Mouse (Mus musculus) cerebellum, postnatal 36 days (tissue): Measurements from ENCODE around the gene Yeats2.

Source experiments
- DNase-seq, 2 experiments: peaks; one replicate each; pipeline ENCODE4 v3.0.0; 2021 to 2022; ENCODE audit warnings: mixed read lengths in 2 of 2

The Yeats2 gene

GRCm38 (mm10) chr16:20192043-20192442, 51.2 kb downstream of the Yeats2 start:
- DNase-seq = no peak

- peak in 1 of 2 experiments; percentile 7 for DNase-seq
Measured at GRCm38 (mm10) chr16:20195546-20195945, 54.7 kb downstream of the Yeats2 start.

DNA sequence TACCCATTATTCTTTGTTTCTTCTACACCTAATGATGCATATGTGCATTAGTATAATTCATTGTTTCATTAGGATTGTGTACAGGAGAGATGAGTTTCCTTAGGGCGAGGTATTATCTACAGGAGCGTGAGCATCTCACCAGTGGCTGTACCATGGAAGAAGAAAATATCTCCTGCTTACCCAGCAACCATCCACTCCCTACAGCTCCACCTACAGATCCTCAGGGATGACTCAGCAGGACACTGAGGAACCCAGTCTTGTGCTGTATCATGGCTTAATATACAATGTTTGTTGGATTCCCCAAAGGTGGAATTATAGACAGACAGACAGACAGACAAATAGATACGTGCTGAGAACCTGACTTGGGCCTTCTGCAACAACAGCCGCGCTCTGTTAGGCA, 56.1 kb downstream of the Yeats2 start:
- no peak for DNase-seq

DNA sequence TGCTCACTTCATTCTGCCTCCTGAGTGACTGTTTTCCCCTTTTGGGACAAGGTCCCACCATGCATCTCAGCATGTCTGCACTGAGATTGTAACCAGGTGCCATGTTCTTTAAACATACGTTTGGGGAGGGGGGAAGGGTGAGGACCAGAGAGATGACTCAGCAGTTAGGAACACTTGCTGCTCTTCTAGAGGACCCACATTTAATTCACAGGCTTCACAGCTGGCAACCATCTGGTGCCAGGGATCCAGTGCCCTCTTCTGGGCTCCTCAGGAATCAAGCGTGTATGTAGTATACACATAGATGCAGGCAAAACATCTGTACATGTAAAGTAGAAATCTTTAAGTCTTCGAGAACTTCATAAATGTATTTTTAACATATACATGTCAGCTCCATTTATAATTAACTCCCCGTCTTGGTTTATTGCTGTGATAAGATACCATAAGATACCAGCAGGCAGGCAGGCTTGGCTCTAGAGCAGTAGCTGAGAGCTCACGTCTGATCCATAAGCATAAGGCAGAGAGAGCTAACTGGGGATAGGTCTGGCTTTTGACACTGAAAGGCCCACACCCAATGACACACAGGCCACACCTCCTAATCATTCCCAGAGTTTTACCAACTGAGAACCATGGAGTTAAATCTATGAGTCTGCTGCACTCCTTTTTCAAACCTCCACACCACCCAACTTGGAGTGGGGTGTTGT, 58.8 kb downstream of the Yeats2 start:
- DNase-seq = no peak

DNA sequence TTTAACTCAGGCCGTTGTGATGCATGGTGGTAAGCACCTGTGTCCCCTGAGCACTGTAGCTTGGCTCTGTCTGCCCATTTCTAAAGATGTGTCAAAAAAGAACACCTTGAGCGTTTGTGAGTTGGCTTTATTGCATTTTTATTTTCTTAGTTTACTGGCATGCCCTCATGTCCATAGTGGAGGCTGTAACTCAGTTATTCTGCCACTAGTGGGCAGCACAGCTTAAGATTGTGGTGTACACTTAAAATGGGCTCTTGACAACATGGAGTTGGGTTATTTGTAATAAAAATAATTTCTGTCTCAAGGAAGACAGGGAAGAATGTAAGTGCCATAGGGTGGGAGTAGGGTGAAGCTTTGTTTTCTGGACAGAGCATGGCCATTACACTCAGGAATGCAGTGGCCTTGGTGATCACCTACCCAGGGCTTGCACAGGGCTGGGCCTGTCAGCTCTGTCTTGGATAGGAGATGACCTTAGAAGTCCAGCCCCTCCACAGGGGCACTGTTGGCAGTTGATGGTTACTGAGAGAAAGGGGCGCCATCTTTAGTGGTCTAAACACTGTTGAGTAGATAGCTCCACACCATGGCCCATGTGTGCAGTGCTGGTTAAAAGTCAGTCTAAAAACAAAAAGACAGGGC, 72.8 kb downstream of the Yeats2 start:
- DNase-seq = peak; percentile 57 to 66

DNA sequence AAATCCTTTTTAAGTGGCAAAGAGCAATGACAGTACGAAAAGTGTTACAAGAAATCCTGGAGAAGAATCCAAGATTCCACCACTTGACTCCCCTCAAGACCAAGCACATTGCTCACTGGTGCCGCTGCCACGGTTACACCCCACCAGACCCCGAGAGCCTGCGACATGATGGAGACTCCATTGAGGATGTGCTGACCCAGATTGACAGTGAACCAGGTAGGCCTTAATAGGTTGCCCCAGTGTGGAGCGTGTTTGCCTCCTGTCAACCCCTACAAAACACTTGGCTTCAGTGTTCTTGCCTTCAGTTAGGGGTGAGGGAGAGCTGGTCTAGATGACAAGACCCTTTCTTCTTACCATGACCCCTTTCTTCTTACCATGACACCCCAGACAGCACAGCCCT, 81.9 kb downstream of the Yeats2 start:
- no peak for DNase-seq

DNA sequence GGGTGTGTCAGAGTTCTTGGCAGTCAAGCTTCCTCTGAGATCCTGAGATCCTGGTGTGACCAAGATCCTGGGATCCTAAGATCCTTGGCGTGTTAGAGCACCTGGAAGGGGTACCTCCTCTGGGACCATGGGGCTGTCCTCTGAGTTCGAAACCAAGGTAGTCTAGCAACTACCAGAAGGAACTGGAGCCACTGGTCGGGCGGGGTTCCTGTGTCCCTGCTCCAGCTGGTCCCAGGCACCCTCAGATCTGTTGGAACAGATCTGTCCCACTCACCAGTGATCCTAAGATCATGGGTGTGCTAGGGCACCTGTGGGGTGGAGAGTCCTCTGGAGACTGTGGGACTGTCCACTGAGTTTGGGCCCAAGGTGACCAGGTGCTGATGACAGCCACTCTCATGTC, 85.8 kb downstream of the Yeats2 start:
- DNase-seq = no peak

DNA sequence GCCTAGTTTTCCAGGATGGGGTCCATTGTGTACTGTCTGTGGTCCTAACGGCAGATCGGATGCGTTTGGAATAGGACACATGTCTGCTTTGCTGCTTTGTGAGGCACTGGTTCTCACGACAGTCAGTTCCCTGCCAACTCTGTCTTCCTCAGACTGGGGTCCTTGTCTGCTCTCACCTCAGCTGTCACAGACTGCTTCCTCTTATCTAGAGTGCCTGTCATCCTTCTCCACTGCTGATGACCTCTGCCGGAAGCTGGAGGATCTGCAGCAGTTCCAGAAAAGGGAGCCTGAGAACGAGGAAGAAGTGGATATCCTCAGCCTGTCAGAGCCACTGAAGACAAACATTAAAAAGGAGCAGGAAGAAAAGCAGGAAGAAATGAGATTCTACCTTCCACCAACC, 86.6 kb downstream of the Yeats2 start:
- no peak for DNase-seq

GRCm38 (mm10) chr16:20228167-20228566, 87.3 kb downstream of the Yeats2 start:
- no peak for DNase-seq

DNA sequence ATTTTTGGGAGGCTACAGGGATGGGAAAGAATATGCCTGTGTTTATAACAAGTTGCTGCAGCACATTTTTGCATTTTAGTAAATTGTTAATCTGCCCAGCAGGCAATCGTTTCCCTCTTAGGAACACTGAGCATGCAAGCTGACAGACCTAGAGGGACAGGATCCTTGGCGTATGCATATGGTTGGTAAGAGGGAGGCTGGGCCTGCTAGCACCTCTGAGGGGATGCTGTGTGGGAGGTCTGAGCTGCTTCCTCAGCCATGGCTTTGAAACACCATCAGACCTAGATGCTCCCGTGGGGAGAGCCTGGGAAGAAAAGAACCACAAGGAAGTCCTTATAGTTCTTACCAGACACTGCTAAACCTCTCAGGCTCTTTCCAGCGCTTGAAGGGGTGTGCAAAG, 93.5 kb downstream of the Yeats2 start:
- no peak for DNase-seq

GRCm38 (mm10) chr16:20237426-20237825, 96.6 kb downstream of the Yeats2 start:
- peak; percentile 39 to 45 for DNase-seq

GRCm38 (mm10) chr16:20238646-20239045, 97.8 kb downstream of the Yeats2 start:
- DNase-seq = no peak

DNA sequence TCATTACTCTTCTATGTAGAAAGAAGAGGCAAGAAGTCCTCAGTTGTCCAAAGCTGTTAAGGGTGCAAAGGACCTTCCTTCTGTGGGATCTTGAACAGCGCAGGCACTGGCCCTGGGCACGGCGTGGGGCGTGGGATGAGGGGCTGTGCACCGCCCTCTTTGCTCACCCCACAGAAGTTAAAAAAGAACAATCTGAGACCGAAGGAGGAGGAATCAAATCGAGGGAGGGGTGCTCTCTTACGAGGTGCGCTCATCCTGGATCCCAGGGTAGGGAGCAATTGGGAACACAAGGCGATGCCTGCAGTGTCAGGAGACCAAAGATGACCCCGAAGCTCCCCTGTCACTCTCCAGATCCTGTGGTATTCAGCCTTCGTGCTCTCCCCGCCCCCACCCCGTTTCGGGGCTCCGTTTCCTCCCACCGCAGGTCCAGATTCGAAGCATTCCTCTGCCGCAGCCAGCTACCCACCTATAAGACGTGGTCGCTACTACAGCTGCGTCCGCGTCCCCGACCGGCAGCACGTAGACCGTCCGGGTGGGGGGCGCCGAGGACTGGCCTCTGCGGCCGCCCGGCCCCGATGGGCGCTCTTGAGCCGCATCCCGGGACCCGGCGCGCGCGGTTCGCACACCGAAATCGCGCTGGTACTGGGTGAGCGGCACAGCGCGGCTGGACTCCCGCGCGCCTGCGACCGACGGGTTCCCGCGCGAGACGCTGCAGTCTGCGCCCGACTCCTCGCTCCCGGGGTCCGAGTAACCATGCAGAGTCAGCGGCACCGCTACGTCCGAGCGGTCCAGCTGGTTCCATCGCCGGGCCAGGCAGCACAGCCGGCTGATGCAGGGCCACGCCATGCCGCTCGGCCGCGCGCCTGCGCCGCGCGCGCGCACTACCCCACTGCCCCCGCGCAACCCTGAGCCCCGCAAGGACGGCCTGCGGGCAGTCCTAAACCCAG, 99.9 kb downstream of the Yeats2 start, which contains the start of gene Map6d1:
TSS of gene Map6d1 (minus strand) at position 891 of the 947 bp plus-strand sequence.
- DNase-seq = peak; percentile 75 to 79

GRCm38 (mm10) chr16:20247103-20247502, 106.2 kb downstream of the Yeats2 start:
- no peak for DNase-seq

GRCm38 (mm10) chr16:20248442-20249174, 107.7 kb downstream of the Yeats2 start:
- DNase-seq = no peak

DNA sequence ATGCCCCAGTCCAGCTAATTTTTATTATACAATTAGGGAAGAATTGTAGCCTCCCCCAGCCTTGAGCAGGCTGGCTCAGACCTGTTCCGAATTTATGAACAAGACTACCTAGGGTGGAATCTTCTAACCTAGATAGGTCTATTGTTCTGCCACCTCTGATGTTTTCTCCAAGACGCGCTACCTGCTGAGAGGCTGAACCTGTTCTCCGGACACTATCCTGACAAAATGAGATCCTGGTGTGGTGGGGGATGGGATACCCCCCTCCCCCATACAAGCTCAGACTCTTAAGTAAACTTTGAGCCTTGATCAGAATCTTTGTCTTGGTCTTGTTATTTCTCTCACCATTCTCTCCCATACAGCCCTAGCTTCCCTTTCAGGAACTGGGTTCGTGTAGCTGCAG, 117.1 kb downstream of the Yeats2 start:
- no peak for DNase-seq

- DNase-seq = no peak
Measured at GRCm38 (mm10) chr16:20265089-20265488, 124.2 kb downstream of the Yeats2 start.

GRCm38 (mm10) chr16:20271339-20271738, 130.5 kb downstream of the Yeats2 start:
- DNase-seq = no peak

DNA sequence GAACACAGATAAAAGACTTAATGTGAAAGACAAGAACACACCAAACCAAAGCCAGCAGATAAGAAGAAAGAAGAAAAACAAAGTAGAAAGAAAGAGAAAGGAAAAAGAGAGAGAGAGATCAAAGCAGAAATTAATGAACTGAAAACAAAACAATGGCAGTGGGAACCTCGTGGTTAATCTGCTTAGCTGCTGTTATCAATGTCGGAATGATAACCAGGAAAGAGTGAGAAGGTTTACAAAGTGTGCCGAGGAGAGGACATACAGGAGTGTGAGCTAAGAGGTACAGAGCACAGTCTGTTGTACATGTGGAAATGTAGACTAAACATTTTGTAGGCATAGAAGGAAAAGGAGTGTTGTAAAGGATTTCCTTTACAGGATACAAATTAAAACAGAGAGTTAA, 132.1 kb downstream of the Yeats2 start:
- no peak for DNase-seq

GRCm38 (mm10) chr16:20279395-20279794, 138.5 kb downstream of the Yeats2 start:
- DNase-seq = no peak

DNA sequence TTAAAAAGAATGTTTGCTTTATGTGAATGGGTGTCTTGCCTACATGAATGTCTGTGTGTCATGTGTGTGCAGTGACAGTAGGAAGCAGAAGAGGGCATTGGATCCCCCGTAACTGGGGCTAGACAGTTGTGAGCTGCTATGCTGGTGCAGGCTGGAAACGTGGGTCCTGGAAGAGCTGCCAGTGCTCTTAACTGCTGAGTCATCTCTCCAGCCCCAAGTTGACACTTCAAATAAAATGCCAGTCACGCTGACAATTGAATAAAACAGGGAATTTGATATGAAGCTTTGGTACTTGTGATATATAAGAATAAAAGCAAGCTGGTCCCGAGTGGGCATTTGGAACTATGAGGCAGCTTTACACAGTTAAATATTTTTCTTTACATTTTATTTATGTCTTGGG, 139.4 kb downstream of the Yeats2 start:
- DNase-seq = no peak
